In genomic region chr3:152105341-152105740, GRCm38 (mm10) we compare ENCODE assay signal across 8 mouse cellular contexts.
DNase-seq lines count a peak whose midpoint lies in the region; ATAC-seq lines count a peak whose summit lies in the region.

No protein-coding gene starts in this region.

- intact Hi-C loops in gastrocnemius, postnatal 14 days (cut with DNase I; ENCODE audit: low total_unique reads) = no loop called here
- intact Hi-C loops in left cerebral cortex, postnatal 14 days (cut with DNase I) = loop anchor here (5.0 kb wide), 1 partner anchor 87 kb away; no protein-coding TSS in a partner anchor

- peak; percentile 89 for ATAC-seq in megakaryocyte progenitor cell, adult 5-6 weeks (replicated peaks; ENCODE audit: poor library complexity)

- peak; percentile 68 to 85 for DNase-seq in adrenal gland, adult (ENCODE audit: inconsistent age in 2 of 2, low spot score in 1 of 2)
- DNase-seq in adrenal gland, postnatal 4 days (ENCODE audit: low spot score in 2 of 2) = no peak
- DNase-seq in embryo, embryonic 10.5 days (ENCODE audit: low spot score) = peak; percentile 88
- DNase-seq in gastrocnemius, postnatal 14 days = peak; percentile 72
- peak; percentile 59 for DNase-seq in induced T-regulatory cell, adult 2 months (ENCODE audit: low read depth)
- peak; percentile 81 to 86 for DNase-seq in left cerebral cortex, postnatal 14 days (ENCODE audit: low spot score in 2 of 2)
- peak; percentile 84 for DNase-seq in right cerebral cortex, postnatal 14 days

Comparison
In these comparisons a context has a peak if more than half of its experiments do, and no peak if none do; other contexts are left out.
1. DNase-seq: peak in adrenal gland, adult (2 of 2), embryo, embryonic 10.5 days (single experiment), gastrocnemius, postnatal 14 days (single experiment), induced T-regulatory cell, adult 2 months (single experiment), left cerebral cortex, postnatal 14 days (2 of 2) and right cerebral cortex, postnatal 14 days (single experiment); none in adrenal gland, postnatal 4 days (0 of 2).